Mouse (Mus musculus) bone marrow macrophage, adult 2 months (primary cell): ENCODE data around the gene 1110008P14Rik.

Source experiments
- CTCF ChIP-seq: IDR thresholded peaks from 2 replicates; pipeline ENCODE4 v1.5.1; 2012; ENCODE audit warnings: low read depth, mild to moderate bottlenecking, low read length, moderate library complexity
- POLR2A ChIP-seq: IDR thresholded peaks from 2 replicates; pipeline ENCODE4 v1.6.1; 2012; ENCODE audit warnings: mild to moderate bottlenecking, low read depth, low read length, borderline replicate concordance

DNA sequence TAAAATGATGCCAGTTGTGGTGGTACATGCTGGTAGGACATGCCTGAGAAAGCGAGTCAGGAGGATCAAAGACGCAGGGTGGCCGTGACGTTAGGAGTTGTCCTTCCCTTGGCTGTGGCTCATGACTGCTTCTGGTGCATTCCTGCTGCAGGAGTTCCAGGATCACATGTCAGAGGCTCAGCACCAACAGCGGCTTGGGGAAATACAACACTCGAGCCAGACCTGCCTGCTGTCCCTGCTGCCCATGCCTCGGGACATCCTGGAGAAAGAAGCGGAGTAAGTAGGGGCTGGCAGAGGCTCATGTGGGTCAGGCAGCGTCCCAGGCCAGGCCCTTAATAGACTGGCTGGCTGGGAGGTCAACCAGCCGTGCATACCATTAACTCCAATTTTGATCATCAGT is 7.5 kb downstream of the 1110008P14Rik start:
- TF ChIP-seq CTCF (no peak), POLR2A (no peak)
